Mouse (Mus musculus) heart, postnatal 25 days (tissue): ENCODE results near the gene Kank1. TPM values are rescaled to one million over a fixed set of nuclear protein-coding genes. Genes with fewer than 3 reads are reported as not detected.

ENCODE experiments used
- DNase-seq: peaks from one replicate; pipeline ENCODE4 v3.0.0; 2022; ENCODE audit warnings: low spot score
- intact Hi-C: fragments of 180-260 bp; cut with DNase I; formaldehyde crosslinking; loops from one replicate; pipeline ENCODE4 v1.15.1; 2025
- total RNA-seq, 2 experiments: library from RNA; stranded (reverse); gene quantifications; 2 replicates each; pipeline ENCODE4 v1.2.3; 2021

Gene Kank1
- total RNA-seq, 2 experiments from 2014 or later, result 42.4 to 43.5 TPM

DNA sequence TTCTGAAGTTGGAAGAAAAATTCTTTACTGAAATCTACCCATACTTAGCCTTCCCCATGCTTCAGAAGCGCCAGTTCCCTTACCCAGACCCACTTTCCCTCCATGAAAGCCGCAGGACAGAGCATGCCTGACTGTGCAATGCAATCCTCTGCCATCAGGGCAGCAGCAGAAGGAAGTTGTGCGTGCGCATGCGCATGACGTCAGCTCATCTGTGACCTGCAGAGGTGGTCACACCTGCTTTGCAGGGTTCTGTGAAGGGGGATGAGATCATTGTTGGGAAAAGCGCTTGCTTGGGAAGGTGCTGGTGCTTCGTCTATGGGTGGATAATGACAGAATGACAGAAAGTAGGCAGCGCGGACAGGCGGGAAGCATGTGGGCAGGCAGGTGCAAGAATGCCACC, 155.4 kb downstream of the Kank1 start:
- no peak for DNase-seq
- intact Hi-C loops, result no loop called here

DNA sequence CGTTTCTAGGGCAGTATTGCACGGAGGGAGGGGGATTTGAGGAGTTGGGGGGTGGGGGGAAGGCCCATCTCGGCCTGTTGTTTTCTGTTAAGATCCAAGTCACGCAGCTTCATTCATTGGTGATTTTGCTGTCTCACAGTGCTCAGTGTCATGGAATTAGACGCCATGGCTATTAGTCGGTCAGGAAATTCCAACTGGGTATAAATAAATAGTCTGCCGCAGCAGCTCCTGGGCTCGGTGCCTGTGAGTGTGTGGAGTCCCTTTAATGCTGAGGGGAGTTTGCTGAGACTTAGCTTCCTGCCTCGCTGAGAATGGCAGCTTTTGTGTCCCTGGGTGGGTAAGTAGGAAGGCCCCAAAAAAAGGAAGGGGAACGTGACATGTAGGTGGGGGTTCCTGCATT, 158.3 kb downstream of the Kank1 start:
- intact Hi-C loops, result no loop called here
- peak; percentile 46 for DNase-seq

DNA sequence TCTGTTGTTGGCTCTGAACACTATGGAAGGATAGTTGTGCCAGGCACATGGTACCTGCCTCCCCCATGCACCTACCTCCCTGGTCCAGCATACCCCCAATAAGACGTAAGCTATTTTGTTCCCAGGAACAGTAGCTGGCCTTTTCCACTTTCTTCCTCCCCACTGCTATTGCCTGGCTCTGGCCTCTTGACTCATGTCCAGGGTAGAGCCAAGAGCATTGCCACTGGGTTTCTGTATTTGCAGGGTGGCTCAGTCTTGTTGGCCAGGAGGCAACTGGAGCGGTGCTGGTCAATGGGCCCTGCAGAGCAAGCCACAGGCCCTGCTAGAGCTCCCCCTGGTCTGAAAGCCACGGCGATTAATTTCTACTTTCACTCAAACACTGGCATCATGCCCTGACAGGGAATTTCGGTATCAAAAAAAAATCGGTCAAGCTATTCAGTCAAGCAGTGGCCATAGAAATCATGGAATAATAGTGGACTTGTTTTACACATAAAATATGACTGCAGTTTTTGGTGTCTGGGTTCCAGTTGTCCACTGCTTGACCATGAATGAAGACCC, 160.0 kb downstream of the Kank1 start:
- intact Hi-C loops, result no loop called here
- DNase-seq, result no peak

DNA sequence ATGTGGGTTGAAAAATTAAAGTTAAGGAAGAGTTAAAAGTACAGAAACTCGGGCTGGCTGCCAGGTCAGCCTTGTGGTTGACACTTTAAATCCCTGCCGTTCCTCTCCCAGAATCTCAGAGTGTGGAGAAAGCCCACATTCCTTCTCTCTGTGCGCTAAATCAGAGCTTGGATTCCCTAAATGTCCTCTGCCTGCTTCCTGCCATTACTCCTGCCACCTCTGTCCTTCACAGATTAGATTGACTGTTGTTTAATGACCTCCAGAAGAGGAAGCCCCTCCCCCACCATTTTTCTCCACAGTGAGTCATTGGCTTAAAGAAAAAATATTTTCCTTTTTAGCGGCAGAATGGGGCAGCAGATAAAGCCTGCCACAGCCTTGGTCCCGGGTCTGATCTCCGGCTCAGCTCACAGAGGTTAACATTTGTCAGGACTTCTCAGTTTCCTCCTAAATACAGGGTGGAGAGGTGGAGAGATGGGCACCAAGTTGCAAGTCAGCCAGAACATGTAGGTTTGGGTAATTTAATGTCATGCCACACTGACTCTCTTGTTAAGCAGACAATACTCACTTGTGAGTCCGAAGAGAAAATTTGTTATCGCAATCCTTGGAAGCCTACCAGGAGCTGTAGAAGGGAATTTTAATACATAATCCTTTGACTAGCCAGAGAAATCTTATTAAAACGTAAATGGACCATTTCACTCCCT, 162.9 kb downstream of the Kank1 start:
- DNase-seq, result no peak
- intact Hi-C loops, result no loop called here

DNA sequence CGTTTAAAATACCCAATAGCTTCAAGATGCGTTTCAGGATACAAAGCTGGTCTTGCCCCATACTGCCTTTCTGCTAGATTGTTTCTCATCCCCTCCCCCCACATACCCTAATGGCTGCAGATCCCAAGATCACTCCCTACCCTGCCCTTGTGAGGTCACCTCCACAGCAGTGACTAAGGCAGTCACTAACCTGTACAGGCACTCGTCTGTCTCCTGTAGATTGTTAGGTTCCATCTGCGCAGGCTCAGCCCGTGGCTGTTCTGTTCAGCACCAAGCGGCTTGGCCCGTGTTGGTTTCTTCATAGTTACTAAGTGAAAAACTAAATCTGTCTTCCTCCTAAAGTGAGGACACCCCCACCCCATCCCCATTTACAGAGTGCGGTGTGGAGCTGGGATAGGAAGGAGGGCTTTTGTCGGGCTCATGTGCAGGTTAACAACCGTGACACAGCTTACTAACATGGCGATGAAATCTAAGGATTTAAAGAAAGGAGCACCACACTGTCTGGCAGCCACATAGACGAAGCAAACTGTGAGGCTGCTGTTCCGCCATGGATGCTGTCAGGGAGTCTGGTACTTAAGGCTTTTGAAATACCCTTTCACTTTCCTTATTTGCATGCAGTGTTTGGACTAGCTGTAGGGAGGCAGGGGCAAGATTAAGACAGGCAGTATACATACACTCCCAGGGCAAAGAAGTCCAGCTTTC, 163.6 kb downstream of the Kank1 start:
- DNase-seq, result no peak
- intact Hi-C loops, result no loop called here

DNA sequence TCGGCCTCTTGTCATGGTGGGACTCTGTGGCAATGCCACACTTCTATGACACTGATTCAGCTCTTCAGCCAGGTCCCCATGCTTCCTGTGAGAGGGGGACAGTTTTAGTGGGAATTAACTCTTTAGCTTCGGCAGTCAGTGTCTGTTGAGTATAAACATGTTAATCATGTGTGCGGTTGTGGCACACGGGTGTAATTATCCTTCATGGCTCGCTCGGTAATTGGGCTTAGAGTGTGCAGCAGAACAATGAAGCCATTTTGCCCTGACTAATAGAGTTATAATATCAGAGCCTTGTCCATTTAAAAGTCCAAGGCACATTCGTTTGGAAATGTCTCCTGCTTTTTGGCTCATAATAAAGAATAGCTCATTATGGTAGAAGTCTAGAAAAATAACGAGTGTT, 164.7 kb downstream of the Kank1 start:
- intact Hi-C loops, result no loop called here
- no peak for DNase-seq

DNA sequence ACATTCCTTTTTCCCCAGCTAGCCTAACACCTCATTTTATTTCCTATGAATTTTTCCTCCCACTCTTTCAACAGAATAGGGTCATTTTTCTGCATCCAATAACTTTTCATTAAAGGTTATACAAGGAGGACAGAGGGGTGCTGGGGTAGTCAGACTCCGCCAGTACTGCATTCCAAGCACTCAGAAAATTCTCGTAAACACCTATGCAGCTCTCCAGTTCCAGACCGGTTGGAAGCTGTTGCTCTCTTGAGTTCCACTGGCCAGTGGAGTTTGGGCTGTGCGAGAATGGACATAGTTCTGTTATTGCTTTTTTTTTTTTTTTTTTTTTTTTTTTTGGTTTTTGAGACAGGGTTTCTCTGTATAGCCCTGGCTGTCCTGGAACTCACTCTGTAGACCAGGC, 167.4 kb downstream of the Kank1 start:
- DNase-seq, result no peak
- intact Hi-C loops, result no loop called here

DNA sequence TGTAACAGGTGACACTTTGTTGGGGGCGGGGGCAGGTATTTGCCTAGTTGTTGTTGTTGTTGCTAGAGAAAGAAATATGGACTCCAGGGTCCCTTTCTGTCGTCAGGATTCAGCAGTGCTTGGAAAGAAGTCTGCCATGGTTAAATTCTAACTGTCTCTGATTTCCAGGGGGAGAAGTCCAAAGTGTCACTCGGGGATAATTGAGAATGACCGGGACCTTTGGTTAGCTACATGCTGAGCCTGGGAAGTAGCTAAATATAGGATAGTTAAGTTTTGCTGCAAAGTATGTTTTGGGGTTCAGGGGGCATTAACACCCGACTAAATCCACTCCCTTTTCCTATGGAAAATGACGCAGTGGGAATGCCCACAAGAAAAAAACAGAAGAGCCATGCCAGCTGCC, 169.2 kb downstream of the Kank1 start:
- intact Hi-C loops, result loop anchor here (5.0 kb wide), 1 partner anchor 41 kb away; no protein-coding TSS in a partner anchor
- no peak for DNase-seq

DNA sequence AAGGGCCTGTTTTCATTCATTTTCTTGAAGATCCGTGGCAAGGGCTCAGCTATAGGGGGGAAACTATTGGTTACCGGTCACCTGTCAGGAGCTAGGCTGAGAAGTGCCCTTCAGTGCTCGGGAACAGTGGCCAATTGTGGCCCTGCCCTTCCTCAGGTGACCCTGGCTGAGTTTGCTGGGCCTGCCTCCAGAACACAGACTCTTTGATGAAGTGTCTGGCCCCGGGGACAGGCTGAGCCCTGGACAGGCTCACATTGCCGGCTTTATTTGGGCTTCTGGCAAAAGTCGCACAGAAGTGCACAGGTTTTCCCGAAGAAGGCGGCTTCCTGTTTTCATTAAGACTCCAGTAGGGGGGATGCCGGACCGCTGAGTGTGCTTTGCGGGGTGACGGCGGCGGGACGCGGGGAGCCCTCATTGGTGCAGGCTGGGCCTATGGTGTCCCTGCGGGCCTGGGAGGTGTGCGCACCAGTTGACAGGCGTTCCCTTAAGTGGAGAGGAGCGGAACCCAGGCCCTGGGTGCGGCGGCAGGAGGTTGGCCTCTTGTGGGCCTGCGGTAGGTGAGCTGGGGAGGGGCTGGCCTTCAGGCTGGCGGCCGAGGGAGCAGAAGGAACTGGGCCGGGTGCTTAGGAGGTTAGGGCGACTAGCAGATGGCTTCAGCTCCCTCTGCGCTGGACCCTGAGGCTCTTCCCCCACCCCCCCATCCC, 169.9 kb downstream of the Kank1 start:
- peak; percentile 71 for DNase-seq
- intact Hi-C loops, result loop anchor here (5.0 kb wide), 1 partner anchor 41 kb away; no protein-coding TSS in a partner anchor

DNA sequence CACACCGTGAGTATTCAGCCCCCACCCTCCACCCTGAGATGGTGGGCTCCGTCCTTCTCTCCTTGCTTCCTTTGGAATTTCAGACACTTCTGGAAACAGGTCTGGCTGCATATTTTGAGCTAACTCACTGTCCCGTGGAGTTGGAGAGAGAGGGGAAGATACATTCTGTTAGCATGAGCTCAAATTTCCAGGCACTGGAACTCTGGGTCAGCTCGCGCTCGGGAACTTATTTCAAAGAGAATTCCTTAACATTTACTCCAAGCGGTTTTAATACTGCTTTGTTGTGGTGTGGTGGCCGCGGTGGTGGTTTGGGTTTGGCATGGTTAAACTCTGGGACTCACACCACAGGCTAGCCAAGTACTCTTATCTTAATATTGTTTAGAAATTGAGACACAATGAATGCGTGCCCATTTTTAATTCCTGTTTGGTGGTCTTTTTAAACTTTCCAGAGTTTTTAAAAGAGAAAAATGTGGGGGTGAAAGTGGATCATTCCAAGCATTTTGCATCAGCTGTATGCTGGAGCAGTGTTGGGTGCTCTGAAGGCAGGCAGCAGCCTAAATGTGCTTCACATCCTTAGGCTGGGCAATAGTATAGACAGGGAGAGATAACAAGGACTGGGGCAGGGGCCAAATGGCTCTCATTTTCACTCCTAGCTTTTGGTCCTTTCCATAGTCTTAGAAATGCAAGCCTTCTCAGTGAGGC, 170.6 kb downstream of the Kank1 start:
- no peak for DNase-seq
- intact Hi-C loops, result loop anchor here (5.0 kb wide), 1 partner anchor 40 kb away; no protein-coding TSS in a partner anchor

DNA sequence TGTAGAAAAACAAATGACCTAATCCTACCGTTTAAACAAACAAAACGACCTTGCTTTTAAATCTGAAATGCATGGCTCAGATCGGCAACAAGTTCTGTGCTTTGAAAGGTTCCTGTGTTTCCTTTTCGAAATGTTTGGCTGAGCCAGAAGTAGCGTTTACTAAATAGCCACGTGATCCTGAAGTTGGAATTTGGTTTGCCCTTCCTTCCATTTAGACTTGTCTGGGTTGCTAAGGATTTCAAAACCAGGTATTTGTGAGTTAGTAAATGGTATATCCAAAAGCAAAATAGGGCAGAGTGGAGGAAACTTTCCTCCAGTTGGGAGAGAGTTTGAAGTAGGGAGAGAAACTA, 171.1 kb downstream of the Kank1 start:
- no peak for DNase-seq
- intact Hi-C loops, result loop anchor here (5.0 kb wide), 1 partner anchor 39 kb away; no protein-coding TSS in a partner anchor

DNA sequence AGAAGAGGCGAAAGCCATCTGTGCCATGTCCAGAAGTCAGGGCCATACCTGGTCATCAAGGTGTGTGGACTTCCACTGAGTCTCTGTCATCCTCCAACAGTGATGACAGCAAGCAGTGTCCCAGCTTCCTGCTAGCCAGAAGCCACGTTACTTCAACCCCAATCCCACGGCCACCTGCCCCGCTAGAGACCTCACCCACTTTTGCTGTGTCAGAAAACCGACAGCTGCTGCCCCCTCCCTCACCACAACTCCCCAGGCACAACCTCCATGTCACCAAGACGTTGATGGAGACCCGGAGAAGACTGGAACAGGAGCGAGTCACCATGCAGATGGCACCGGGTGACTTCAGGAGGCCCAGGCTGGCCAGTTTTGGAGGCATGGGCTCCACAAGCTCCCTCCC, 172.5 kb downstream of the Kank1 start:
- no peak for DNase-seq
- intact Hi-C loops, result loop anchor here (5.0 kb wide), 1 partner anchor 38 kb away; no protein-coding TSS in a partner anchor

DNA sequence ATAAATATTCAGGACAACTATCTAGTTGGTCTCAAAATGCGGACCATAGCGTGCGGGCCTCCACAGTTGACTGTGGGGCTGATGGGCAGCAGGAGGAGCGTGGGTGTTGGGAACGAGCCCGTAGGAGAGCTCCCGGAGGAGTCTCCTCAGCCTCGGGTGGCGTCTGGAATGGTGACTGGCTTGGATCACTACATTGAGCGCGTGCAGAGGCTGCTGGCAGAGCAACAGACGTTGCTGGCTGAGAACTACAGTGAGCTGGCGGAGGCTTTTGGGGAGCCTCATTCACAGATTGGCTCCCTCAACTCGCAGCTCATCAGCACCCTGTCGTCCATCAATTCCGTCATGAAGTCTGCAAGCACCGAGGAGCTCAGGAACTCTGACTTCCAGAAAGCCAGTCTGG, 174.6 kb downstream of the Kank1 start:
- no peak for DNase-seq
- intact Hi-C loops, result loop anchor here (2.0 kb wide), 1 partner anchor 13 kb away; no protein-coding TSS in a partner anchor

DNA sequence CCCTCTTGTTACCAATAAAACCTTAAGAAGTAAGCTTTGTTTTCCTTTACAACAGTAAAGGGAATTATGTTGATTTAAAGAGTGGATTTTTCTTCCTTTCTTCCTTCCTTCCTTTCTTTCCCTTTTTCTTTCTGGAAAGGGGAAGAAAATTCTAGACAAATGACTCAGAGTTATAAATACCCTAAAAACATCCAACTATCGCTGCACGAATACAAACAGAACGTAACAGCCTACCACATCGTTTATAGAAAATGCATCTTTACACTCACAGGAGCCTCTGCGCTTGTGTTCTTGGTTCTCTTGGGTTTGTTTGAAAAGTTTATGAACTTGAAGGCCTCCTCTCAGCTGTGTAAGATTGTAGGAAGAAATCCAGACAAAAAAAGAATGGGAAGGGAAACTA, 178.7 kb downstream of the Kank1 start:
- DNase-seq, result no peak
- intact Hi-C loops, result no loop called here

DNA sequence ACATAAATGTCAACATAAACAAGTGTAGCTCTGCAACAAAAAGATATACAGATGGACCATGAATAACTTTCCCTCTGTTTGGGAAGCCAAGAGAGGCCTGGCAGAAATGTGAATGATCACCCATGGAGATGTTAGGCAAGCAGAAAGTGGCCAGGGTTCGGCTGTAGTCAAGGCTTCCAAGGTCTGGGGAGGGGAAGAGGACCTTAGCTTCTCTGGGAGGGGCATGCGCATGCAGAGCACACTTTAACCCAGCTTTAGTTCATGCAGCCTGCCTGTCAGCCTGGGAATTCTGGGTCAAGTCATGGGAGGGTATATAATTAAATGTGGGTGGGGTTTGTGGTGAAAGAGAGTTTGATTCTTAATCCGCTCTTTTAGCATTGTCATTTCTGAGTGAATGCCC, 180.9 kb downstream of the Kank1 start:
- no peak for DNase-seq
- intact Hi-C loops, result no loop called here

DNA sequence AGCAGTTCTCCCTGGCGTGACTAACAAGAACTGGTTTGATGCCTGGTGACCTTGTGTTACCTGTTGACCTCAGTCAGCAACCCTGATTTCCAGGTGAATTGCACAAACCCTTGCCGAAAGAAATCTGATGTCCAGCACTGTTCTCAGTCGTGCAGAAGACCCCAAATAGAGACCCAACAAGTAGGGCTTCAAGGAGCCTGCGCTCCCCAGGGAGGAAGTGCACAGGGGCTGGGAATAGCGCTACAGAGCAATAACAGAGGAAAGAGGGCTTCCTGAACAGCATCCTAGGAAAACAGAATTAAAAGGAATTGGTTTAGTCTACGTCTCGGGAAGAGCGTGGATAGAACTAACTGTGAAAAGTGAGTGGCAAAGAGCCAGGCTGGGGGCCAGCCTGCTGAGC, 183.2 kb downstream of the Kank1 start:
- no peak for DNase-seq
- intact Hi-C loops, result no loop called here

DNA sequence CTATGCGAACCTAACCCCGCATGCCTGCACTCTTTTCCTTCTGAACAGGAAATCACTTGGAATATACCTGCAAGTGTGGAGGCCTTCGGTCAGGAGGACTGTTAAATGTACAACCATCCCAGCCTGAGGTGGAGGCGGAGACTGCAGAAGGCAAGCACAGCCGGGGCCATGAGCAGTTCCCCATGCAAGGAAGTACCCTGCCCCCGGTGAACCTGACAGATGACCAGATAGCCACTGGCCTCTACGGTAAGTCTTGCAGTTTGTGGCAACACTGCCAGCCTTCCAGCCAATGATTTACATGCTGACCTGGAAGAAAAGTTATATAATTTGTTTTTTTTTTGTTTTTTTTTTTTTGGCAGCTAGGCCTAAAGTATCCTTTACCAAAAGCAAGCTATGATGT, 185.3 kb downstream of the Kank1 start:
- intact Hi-C loops, result no loop called here
- no peak for DNase-seq

DNA sequence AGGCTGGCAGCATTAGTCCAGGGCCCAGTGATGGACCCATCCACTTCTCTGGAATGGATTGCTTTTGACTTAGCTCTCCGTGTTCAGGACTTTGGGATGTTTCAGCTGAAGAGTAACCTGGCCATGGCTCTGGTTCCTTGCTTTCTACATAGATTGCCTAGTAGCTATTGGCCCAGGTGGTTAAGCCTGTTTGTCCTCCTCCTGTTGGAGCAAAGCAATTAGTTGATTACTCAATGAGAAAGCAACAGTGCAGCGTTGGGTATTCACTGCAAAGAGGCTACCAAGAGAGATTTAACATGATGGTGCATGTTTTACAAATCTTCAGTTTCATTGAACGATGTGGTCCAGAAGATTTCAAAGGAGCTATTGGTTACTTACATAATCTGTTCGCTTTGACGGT, 186.6 kb downstream of the Kank1 start:
- intact Hi-C loops, result no loop called here
- DNase-seq, result no peak

DNA sequence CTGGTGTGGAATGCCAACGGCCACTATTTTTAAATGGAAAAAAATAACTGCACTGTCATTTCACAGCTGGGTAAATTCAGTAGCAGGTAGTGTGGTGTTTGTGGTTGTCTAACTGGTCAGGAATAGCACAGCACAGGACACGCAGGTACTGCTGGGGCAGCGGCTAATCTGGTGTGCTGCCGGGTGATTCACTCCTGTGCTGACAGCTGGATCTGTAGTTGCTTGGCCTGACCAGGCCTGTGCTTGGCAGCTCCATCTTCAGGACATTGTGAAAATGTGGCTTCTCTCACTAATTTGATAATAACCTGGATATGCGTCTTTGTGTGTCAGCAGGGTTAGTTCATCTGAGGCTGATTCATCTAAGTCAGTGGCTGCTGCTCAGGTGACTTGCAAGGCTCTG, 189.7 kb downstream of the Kank1 start:
- intact Hi-C loops, result no loop called here
- DNase-seq, result no peak

DNA sequence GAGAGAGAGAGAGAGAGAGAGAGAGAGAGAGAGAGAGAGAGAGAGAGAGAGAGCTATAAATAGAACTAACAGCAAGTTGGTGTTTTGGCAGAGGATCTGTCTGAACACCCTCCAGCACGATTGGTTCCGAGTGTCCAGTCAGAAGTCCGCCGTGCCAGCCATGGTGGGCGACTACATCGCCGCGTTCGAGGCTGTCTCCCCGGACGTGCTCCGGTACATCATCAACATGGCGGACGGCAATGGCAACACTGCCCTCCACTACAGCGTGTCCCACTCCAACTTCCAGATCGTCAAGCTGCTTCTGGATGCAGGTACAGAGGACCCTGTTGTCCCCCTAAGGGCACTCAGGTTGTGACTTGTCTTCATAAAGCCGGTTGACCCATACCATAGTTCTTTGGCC, 191.1 kb downstream of the Kank1 start:
- no peak for DNase-seq
- intact Hi-C loops, result no loop called here
